Mouse (Mus musculus) fibroblast of lung, adult 2 months (primary cell): Measurements from ENCODE around the gene Retreg1.
"Not testable (repeated sequence)": the region's sequence is repeated elsewhere in the genome, so short reads cannot be mapped to it uniquely, and the experiment has no call there.

Source experiments
- DNase-seq: peaks from one replicate; pipeline ENCODE4 v3.0.0-alpha.2; 2011; ENCODE audit warnings: low read depth

Gene Retreg1

GRCm38 (mm10) chr15:25948257-25949223, 105.6 kb downstream of the Retreg1 start:
- no peak for DNase-seq

GRCm38 (mm10) chr15:25949696-25950095, 106.7 kb downstream of the Retreg1 start:
- no peak for DNase-seq

- DNase-seq, result no peak
Measured at GRCm38 (mm10) chr15:25950584-25950983, 107.6 kb downstream of the Retreg1 start.

- DNase-seq, result no peak
Measured at GRCm38 (mm10) chr15:25951037-25951436, 108.1 kb downstream of the Retreg1 start.

- DNase-seq, result no peak
Measured at GRCm38 (mm10) chr15:25956001-25956400, 113.0 kb downstream of the Retreg1 start.

- peak; percentile 54 for DNase-seq
Measured at GRCm38 (mm10) chr15:25956422-25957117, 113.6 kb downstream of the Retreg1 start.

GRCm38 (mm10) chr15:25957651-25958050, 114.7 kb downstream of the Retreg1 start:
- DNase-seq, result no peak

GRCm38 (mm10) chr15:25959375-25959774, 116.4 kb downstream of the Retreg1 start:
- peak; percentile 49 for DNase-seq

GRCm38 (mm10) chr15:25960231-25960630, 117.3 kb downstream of the Retreg1 start:
- DNase-seq, result no peak

- no peak for DNase-seq
Measured at GRCm38 (mm10) chr15:25966220-25966774, 123.3 kb downstream of the Retreg1 start.

- no peak for DNase-seq
Measured at GRCm38 (mm10) chr15:25971596-25971995, 128.6 kb downstream of the Retreg1 start.

- no peak for DNase-seq
Measured at GRCm38 (mm10) chr15:25972758-25973157, 129.8 kb downstream of the Retreg1 start.

GRCm38 (mm10) chr15:25974352-25974751, 131.4 kb downstream of the Retreg1 start:
- no peak for DNase-seq

- no peak for DNase-seq
Measured at GRCm38 (mm10) chr15:25975810-25976209, 132.8 kb downstream of the Retreg1 start.

- not testable (repeated sequence) for DNase-seq
Measured at GRCm38 (mm10) chr15:25983614-25984013, 140.6 kb downstream of the Retreg1 start.

GRCm38 (mm10) chr15:25984067-25984733, 141.2 kb downstream of the Retreg1 start, which contains the start of gene Zfp622:
Gene Zfp622, plus strand, starts transcription at chr15:25984366.
- peak; percentile 94 for DNase-seq

GRCm38 (mm10) chr15:25984734-25985492, 141.9 kb downstream of the Retreg1 start:
- peak; percentile 8 for DNase-seq

- peak; percentile 21 for DNase-seq
Measured at GRCm38 (mm10) chr15:25992992-25993727, 150.2 kb downstream of the Retreg1 start.

- DNase-seq, result peak; percentile 24
Measured at GRCm38 (mm10) chr15:25995521-25995920, 152.5 kb downstream of the Retreg1 start.

GRCm38 (mm10) chr15:25999545-25999944, 156.6 kb downstream of the Retreg1 start:
- DNase-seq, result not testable (repeated sequence)
